Mouse (Mus musculus): Measurements from ENCODE around the gene Gm20388. TPM values are rescaled to one million over a fixed set of nuclear protein-coding genes. Genes with fewer than 3 reads are reported as not detected.

The Gm20388 gene
- polyA plus RNA-seq, 1 experiment from 2014 or later = 2.9 TPM

DNA sequence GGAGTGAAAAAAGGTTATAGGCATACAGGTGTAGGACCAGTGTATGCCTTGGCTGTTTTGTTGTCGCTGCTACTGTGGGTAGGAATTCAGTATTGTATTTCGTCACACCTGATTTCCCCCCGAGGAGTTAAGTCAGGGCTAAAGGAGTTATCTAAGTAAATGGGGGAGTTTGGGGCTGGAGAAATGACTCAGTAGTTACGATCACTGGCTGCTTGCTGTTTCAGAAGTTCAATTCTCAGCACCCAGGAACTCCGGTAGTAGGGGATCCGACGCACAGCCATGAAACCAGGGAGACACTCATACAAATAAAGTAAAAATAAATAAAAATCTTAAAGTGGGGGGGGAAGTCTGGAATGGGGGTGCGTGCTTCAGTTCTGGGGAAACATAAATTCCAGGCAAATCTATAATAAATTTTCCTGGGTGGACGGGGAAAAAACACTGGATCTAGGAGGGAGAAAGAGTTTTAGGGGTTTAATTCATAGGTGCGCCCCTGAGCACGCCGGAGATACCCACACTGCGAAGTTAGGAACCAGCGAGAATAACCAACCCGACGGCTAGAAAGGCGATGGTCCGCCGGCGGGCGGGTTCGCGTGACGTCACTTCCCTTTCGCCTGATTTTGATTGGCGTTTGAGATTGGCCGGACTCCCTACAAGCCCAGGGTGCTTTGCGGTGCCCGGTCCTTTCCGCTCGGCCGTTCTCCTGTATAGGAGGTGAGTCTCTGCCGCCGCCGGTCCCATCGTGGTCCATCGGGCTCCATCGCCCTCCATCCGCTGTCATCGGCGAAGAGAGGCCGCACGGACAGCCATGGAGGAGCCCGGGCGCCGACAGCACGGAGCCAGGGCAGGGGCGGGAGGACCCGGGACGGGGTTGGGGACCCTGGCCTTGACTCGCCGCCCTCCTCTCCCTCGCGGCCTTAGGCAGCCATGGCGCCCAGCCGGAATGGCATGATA, 3191.4 kb downstream of the Gm20388 start, which contains the start of gene Rpl13:
Gene Rpl13 (plus strand): TSS at position 616 of the 951 bp plus-strand sequence.

DNA sequence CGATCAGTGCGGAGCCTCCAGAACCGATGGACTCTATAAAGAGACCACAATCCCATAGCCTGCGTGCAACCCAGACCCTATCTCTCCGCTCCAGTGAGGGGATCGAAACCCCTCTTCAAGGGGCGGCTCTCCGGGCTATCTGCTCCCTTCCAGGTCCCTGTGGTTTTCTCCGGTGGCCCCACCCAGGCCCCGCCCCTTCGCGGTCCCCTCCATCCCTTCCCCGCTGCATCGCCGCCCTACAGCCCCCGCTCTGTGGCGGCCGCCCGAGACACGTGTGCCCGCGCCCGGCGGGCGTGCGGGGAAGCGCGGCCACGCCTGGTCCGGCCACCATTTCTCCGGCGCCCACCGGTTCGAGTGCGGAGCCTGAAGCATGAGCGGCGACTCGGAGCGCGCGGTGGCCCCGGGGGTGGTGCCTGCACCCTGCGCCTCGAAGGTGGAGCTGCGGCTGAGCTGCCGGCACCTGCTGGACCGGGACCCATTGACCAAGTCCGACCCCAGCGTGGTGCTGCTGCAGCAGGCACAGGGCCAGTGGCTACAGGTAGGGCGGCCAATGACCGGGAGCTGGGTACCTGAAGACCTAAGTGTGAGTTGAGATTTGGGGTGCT, 3206.6 kb downstream of the Gm20388 start, which contains the start of gene Cpne7:
Gene Cpne7 (plus strand): TSS at position 248 of the 605 bp plus-strand sequence.

DNA sequence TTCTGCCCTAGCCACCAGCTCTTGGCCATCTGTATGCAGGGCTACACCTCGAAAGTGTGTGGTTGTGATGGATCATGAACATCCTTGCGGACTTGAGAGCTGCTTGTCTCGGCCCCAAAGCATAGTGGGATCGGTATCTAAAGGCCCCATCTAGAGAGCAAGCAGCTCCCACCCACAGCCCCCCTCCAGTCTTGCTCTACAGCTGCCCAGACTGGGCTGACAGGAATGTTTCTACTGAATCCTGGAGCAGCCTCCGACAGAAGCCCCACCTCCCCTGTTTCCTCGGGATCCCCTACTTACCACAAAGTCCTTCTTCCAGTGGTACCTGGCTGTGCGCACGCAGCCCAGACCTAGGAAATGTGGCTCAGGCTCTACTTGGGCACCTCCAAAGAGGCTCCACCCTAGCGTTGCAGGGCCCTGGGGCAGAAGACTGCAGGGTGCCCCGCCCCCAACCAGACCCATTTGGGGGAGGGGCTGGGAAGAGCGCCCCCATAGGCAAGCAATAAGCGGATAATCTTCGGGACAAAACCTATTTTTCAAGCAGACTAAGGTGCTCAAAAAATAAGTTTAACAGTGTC, 3247.3 kb downstream of the Gm20388 start, which contains the start of gene Sult5a1:
Gene Sult5a1 (minus strand): TSS at position 428 of the 578 bp plus-strand sequence.

DNA sequence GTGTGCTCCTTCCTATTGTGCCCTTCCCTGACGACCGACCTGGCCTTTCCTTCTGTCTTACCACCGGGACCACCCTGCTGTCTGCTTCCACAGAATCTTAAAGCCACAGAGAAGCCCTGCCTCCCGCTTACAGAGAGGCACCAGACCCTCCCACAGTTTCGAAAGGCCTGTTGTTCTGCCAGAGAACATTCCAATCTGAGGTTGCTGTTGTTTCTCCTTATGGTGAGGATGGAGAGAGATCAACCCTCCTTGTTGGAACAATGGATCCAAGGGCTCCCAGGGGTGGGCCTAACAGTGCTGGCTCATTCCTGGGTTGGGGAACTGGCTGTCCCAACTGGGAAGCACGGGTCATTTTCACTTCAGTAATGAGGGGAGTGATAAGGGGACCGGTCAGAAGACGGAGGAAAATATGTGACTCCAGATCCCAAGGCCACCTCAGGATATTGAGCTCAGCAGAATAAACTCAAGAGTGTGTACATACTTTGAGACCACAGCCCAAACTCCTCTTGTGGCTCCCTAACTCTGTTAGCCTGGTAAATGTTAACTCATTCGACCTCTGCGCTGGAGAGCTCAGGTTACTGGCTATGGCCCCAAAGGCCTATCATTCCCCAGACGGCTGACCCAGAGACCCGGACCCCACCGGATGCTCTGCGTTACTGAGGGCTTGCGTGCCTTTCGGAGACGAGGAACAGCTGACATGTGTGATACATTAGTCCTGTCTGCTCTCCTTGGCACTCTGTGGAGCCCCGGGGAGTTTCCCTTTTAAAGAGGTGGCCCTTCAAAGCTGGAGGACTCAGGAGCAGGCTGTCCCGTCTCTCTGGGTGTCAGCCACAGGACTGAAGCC, 3275.1 kb downstream of the Gm20388 start, which contains the start of gene Dpep1:
Gene Dpep1 (plus strand): TSS at position 677 of the 844 bp plus-strand sequence.

DNA sequence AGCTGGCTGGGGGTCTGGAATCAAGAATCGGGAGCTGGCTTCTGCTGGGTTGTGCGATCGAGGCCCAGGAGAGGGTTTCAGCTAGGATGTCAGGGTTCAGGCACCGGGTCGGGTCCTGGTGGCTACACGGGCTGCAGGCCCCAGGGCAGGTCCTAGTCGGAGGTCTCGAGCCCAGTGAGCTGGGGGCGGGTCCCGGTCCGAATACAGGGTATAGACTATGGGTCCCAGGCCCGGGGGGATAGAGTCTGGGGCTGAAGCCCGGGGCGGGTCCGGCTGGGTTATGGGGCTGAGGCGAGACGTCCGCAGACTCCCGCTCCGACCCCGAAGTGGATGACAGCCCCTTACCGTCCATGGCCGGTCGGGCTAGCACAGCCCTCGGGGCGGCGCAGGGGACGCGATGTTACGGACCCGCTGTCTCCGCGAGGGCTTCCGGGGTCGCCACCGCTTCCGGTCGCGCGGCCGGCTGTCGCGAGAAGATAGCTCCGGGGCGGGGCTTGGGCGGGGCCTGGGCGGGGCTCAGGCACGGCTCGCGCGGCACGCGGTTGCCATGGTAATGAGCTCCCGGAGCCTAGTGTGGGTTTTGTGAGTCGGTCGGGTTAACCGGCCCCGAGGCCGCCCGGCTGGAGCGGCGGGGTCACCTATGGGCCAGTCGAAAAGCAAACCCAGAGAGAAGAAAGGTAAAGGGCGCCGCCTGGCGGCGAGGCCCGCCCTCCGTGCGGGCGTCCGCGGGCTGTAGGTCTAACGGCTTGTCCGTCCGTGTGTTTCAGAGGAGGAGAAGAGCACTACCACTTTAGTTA, 3301.9 kb downstream of the Gm20388 start, which contains the start of the genes Chmp1a and Spata33:
Gene Chmp1a (minus strand): TSS at position 443 of the 797 bp plus-strand sequence.
Gene Spata33 (plus strand): TSS at position 512 of the 797 bp plus-strand sequence.

DNA sequence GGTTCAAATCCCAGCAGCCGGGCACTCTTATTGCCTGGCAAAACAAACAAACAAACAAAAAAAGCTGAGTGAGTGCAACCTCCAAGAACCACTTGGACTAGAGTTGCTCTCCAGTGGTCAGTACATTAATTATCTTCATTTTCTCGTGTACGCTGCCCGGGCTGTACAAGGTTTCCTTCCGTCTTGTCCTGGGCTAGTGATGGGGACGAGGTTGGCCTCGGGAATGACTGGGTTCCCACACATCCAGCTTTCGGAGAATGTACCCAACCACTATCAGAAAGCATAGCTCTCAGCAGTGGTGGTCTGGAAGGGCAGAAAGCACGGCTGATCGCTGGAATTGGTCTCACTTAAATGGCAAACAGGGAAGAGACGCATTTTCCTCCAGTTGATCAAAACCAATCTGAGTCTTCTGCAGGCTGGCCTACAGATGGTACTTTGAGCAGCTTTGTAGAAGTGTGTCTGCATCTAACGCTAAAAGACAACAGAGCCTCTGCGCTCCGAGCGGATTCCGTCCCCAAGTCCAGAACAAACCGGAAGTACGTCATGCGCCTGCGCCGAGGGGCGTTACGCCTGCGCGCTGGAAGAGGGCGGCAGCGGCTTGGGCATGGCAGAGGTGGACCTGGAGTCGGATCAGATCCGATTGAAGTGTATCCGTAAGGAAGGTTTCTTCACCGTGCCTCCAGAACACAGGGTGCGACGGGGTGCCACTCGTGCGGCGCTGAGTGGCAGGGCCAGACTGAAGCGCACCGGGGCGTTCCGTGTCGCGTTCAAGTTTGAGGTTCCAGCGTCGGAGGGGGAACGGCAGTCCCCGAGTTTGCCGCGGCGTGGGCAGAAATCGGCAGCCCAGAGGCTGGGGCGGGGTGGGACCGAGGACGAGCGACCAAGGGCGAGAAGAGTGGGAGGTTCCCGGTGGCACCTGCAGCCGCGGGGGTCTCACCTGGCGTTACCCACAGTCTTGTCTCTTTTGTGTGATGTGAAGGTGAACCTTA, 3313.9 kb downstream of the Gm20388 start, which contains the start of gene Cdk10:
Gene Cdk10 (plus strand): TSS at position 565 of the 989 bp plus-strand sequence.

DNA sequence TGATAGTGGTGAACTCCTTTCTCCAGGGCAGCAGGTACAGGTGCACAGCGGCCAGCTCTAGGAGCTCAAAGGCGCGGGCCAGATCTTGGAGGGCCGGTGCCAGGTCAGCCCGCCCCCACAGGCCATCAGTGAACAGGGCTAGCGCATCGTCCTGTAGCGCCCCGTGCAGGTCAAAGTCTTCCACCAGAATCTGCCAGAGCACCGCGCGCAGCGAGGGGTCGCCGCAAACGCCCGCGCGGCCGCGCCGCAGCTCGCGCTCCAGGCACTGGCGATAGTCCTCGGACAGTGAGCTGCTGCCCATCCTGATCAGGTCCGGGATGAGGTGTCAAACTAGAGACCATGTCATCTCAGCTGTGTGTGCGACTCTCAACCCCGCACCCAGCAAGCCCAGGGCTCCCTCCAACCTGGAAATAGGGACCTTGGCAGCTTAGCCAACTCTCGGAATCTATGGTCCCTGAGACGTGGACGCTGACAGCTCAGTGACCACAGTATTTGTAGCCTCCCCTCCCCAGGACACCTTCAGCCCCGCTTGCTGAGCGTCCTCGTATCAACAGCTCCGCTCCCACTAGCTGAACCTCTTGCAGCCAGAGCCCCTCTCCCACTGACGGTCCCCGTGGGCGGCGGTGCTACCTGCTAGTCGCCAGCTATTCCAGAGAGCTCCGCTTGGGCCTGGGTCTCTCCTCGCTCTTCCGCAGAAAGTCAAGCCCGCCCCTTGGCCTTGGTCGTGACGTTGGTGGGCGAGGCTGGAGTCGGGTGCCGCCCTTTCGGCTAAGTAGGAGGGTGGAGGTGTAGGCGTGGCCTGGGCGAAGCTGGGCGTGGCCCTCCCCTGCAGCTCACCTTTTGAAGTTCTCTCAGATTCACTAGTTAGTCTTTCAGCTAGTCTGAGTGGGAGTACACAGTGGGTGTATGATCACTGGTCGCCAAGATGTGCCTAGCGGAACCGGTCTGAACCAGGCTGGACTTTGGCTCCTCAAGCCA, 3325.2 kb downstream of the Gm20388 start, which contains the start of gene Spata2l:
Gene Spata2l (minus strand): TSS at position 714 of the 978 bp plus-strand sequence.

DNA sequence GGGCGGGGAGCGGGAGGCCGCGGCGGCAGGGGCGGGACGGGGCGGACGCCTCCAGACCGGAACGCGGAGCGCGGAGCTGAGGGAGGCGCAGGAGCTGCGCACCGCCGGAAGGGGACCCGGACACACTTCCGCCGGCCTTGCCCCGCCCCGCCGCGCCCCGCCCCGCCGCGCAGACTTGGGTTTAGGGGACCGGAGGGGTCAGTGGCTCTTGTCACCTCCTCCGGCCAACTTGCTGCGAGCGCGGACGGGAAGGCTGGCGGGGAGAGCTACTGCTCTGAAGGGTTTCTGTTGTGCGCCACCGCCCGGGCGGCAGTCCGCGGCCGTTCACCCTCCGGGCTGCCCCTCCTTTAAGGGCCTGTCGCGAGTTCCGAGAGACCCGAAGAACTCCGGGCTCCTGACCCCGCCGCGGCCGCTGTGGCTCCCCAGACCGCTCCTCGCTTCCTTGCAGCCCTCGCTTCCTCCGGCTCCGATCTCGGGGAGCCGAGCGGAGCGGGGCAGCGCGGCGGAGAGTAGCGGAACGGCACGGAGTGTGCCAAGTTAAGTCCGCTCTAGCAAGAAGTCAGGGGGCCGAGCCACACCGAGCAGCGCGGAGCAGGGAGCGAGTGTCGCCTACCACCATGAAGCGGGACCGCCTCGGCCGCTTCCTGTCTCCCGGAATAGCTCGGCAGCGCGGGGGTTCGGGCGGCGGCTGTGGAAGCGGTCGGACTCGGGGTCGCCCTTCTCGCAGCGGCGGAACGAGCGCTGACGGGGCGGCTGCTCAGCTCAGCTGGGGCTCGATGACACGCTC, 3343.7 kb downstream of the Gm20388 start, which contains the start of the genes Zfp276 and Vps9d1:
Gene Zfp276 (plus strand): TSS at position 97 of the 787 bp plus-strand sequence.
Gene Vps9d1 (minus strand): TSS at position 250 of the 787 bp plus-strand sequence.

DNA sequence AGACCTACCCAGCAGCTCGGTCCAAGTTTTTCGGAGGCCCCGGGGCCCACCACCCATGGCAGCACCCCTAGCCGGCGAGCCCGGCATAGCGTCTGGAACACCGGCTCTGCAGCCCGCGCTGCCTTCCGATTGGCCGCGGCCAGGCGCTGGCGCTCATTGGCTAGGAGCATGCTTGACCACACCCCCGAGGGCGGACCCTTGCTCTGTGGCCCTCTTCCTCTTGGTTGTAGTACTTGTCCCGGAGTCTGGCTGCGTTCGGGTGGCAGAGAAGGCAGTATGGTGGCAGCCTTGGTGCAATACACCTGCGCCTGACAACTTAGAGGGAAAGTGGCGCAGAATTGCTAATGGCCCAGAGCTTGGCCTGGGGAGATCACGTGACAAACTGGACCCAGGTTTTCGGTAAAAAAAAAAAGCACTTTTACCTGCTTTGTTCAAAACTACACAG, 3407.8 kb downstream of the Gm20388 start, which contains the start of gene Fanca:
Gene Fanca (minus strand): TSS at position 110 of the 445 bp plus-strand sequence.

DNA sequence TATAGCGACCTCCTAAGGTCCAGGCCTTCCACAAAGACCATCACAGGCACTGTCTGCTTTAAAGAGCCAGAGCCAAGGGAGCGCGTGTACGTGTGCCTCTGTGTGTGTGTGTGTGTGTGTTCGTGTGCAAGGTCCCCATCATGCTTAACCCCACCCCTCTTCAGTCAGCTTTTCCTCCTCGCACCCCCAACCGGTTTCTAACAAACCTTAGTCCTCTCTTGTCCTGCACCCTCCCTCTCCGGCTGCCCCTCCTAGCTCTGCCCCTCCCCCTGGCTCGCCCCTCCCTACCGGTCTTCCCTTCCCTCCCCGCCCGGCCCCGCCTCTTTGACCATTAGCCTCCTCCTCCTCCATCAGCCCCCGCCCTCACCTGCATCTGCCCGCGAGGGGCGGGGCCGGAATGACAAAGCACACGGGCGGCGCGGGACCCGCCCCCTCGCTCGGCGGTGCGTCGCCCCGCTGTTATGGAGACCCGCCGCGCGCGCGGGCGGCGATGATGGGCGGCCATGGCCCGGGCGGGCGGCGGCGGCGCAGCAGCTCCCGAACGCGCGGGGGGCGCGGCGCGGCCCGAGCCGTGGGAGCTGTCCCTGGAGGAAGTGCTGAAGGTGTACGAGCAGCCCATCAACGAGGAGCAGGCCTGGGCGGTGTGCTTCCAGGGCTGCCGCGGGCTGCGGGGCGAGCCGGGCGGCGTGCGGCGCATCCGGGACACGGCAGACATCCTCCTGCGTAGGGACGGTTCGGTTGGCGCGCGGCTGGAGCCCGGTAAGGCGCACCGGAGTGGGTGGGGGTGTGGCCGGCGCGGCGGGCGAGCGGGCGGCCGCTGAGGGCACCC, 3421.8 kb downstream of the Gm20388 start, which contains the start of gene Spire2:
Gene Spire2 (plus strand): TSS at position 452 of the 829 bp plus-strand sequence.

DNA sequence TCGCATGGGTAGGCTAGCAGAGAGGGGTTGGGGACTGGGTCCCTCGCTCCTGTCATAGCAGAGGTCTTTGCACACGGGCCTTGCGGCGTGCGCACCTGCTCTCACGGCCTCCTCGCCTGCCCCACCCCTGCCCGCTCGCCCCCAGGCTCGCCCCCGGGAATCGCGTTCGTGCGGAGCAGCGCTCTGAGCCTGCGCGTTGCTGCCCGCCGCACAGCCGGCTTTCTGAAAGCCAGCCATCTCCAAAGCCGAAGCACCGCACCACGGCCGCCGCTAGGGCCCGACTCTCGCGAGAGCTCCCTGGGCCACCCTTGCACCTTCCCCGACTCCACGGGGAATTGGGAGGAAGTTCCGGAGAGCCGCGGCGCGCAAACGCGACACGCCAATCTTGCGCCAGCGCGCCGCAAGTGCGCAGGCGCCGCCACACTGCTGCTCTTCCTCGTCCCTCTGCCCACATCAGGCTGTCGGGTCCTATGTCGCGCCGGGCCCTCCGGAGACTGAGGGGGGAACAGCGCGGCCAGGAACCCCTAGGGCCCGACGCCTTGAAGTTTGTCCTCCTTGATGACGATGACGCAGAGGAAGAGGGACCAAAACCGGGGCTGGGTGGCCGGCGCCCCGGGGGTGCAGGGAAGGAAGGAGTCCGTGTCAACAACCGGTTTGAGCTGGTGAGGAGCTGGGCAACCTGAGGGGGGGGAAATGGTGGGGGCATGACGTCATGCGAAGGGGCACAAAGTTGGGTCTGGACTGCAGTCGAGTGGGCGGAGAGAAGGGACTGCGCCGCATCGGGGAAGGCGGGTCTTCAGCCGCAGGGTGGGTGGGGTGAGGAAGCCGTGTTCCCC, 3463.0 kb downstream of the Gm20388 start, which contains the start of gene Tcf25:
Gene Tcf25 (plus strand): TSS at position 351 of the 836 bp plus-strand sequence.

DNA sequence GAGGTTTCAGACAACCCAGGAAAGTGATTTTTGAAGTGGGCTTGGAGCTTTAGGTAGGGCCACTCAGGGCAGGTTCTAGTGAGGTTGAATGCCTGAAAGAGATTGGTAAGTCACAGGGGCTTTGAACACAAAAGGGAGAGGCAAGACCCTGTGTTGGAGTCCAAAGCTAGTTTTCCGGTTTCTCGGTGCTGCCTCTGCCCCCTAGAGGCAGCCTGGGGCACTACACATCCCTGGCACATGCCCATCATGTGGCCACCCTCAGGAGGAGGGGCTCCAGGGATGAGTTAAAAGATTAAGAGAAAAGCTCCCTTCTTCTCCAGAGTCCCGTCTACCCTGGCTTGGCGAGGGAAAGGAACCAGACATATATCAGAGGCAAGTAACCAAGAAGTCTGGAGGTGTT, 3496.1 kb downstream of the Gm20388 start, which contains the start of gene Mc1r:
Gene Mc1r (plus strand): TSS at position 322 of the 400 bp plus-strand sequence.

DNA sequence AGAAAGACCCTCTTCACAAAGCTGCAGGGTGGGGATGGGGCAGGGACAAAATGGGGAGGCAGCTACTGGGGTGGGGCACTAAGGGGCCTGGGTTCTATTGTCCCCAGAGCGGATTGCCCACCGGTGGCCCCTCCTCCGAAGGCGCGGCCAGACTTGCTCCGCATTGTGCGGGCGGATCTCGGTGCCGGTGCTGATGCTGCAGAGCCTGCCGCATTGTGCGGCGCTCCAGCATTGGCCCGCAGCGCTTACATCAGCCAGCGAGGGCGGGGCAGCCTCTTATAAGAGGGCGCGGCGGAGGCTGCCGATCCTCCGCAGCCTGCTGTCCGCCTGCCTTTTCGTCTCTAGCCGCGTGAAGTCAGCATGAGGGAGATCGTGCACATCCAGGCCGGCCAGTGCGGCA, 3500.6 kb downstream of the Gm20388 start, which contains the start of gene Tubb3:
Gene Tubb3 (plus strand): TSS at position 179 of the 400 bp plus-strand sequence.

DNA sequence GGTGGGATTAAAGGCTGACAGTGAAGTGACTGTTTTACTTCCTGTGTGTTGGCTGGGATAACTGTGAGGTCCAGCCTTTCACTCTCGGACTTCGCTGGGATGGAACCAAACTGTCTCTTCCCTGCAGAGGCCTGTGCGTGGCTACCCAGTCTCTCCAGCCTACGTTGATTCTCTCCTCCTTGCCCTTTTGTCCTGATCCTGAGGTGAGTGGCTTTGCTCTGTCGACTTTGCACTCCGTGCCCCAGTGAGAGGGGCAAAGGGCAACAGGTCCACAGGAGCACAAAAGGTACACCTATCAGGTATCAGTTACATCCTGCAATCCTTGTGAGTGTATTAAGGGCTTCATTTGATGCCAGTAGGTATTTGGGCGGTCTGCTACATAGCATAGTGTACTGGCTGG, 3512.8 kb downstream of the Gm20388 start, which contains the start of gene Def8:
Gene Def8 (plus strand): TSS at position 87 of the 400 bp plus-strand sequence.

